Mouse (Mus musculus) cerebellum, postnatal 4 days (tissue): Measurements from ENCODE around the gene Pgghg.

Source experiments
- DNase-seq, 2 experiments: peaks; one replicate each; pipeline ENCODE4 v3.0.0; 2022; ENCODE audit warnings: low spot score in 2 of 2, mixed read lengths in 1 of 2

Gene Pgghg

GRCm38 (mm10) chr7:140922398-140923069 lies 18.7 kb upstream of the Pgghg start:
- peak in 1 of 2 experiments; percentile 61 for DNase-seq

GRCm38 (mm10) chr7:140923070-140923775 lies 18.0 kb upstream of the Pgghg start:
- no peak for DNase-seq

GRCm38 (mm10) chr7:140927181-140927580 lies 14.0 kb upstream of the Pgghg start:
- DNase-seq, result no peak

GRCm38 (mm10) chr7:140938436-140938835 lies 2.8 kb upstream of the Pgghg start:
- DNase-seq, result no peak

- DNase-seq, result no peak
Measured at GRCm38 (mm10) chr7:140938896-140939295, 2.3 kb upstream of the Pgghg start.

- DNase-seq, result no peak
Measured at GRCm38 (mm10) chr7:140939669-140940171, 1.5 kb upstream of the Pgghg start.

- no peak for DNase-seq
Measured at GRCm38 (mm10) chr7:140942341-140942740, 1.1 kb downstream of the Pgghg start.

GRCm38 (mm10) chr7:140942811-140943210 lies 1.6 kb downstream of the Pgghg start:
- DNase-seq, result no peak

- no peak for DNase-seq
Measured at GRCm38 (mm10) chr7:140943356-140943755, 2.2 kb downstream of the Pgghg start.

- DNase-seq, result no peak
Measured at GRCm38 (mm10) chr7:140944236-140944635, 3.0 kb downstream of the Pgghg start.

GRCm38 (mm10) chr7:140945247-140945646 lies 4.1 kb downstream of the Pgghg start:
- no peak for DNase-seq

- DNase-seq, result no peak
Measured at GRCm38 (mm10) chr7:140946311-140946710, 5.1 kb downstream of the Pgghg start.

GRCm38 (mm10) chr7:140946980-140947379 lies 5.8 kb downstream of the Pgghg start:
- no peak for DNase-seq

GRCm38 (mm10) chr7:140948161-140948560 lies 7.0 kb downstream of the Pgghg start:
- no peak for DNase-seq

GRCm38 (mm10) chr7:140949255-140949654 lies 8.1 kb downstream of the Pgghg start:
- DNase-seq, result no peak

- DNase-seq, result no peak
Measured at GRCm38 (mm10) chr7:140949824-140950530, 8.8 kb downstream of the Pgghg start, which contains the start of gene Ifitm5. TSS of gene Ifitm5 (minus strand) at chr7:140950291.

- no peak for DNase-seq
Measured at GRCm38 (mm10) chr7:140951051-140951450, 9.9 kb downstream of the Pgghg start.

GRCm38 (mm10) chr7:140951765-140952164 lies 10.6 kb downstream of the Pgghg start:
- DNase-seq, result no peak

- DNase-seq, result no peak
Measured at GRCm38 (mm10) chr7:140952441-140952840, 11.2 kb downstream of the Pgghg start.

GRCm38 (mm10) chr7:140953133-140953532 lies 11.9 kb downstream of the Pgghg start:
- no peak for DNase-seq

GRCm38 (mm10) chr7:140953800-140954732 lies 12.9 kb downstream of the Pgghg start:
- DNase-seq, result no peak
